Mouse (Mus musculus): Measurements from ENCODE around the gene Arhgap42. TPM values are rescaled to one million over a fixed set of nuclear protein-coding genes. Genes with fewer than 3 reads are reported as not detected.

Arhgap42 gene
- polyA plus RNA-seq, 1 experiment from 2014 or later, result 43.0 TPM

DNA sequence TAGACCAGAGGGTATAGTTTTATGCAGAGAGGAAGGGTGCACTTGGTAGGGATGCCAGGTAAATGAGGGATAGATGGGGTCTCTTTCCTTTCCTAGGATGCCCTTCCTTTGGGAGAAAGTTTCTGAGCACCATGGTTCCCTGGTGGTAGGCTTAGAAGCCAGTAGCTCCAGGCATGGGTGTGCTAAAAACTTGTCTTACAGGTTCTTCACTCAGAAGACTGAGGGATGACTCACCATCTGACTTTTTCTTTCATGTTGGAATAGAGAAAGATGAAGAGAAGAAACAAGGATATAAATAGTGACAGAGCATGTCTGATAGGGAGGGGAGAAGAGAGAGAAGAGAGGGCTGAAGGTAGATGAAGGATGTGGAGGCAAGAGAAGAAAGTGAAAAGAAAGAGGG lies 7.1 kb upstream of the Arhgap42 start:
- H3K27me3 ChIP-seq (ENCODE audit: control insufficient read depth, insufficient read depth, low read length), result no peaks in the 10 kb centered on the region
- H3K9me3 ChIP-seq (ENCODE audit: control insufficient read depth, low read length), result no peaks in the 10 kb centered on the region
- no peak overlapping the region for H3K27ac ChIP-seq (replicated peaks; ENCODE audit: low read depth, low read length)
- no peak overlapping the region for H3K9ac ChIP-seq (ENCODE audit: low read length)
- H3K4me2 ChIP-seq (ENCODE audit: low read depth, severe bottlenecking), result no peak overlapping the region
- no peak overlapping the region for H3K4me3 ChIP-seq (ENCODE audit: low read depth, low read length)
- DNase-seq (ENCODE audit: low spot score) (no peak), ATAC-seq (ENCODE audit: insufficient number of reproducible peaks, low FRiP score, low TSS enrichment, low read depth) (no peak)
- no peaks in the 10 kb centered on the region for H3K4me1 ChIP-seq (ENCODE audit: control insufficient read depth, insufficient read depth, low read length)
- no peaks in the 10 kb centered on the region for H3K36me3 ChIP-seq (ENCODE audit: control insufficient read depth, insufficient read depth, low read length)

DNA sequence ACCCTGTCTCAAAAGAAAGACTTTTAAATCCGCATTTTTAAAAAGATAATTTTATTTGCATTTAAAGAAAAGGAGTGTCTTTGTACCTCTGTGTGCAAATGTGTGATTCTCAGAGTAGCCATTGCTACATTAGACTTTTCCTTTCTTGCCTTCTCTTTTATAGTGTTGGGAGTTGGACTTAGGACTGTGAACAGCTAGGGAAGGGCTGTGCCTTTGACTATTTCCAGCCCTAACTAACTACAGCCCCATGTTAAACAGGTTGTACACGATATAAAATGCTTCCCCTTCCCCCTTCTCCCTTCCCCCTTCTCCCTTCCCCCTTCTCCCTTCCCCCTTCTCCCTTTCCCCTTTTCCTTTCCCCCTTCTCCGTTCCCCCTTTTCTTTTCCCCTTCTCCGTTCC lies 4.9 kb upstream of the Arhgap42 start:
- Histone ChIP-seq H3K4me2 (ENCODE audit: low read depth, severe bottlenecking) (no peak overlapping the region), H3K27me3 (ENCODE audit: control insufficient read depth, insufficient read depth, low read length) (no peaks in the 10 kb centered on the region), H3K4me1 (ENCODE audit: control insufficient read depth, insufficient read depth, low read length) (no peaks in the 10 kb centered on the region), H3K9me3 (ENCODE audit: control insufficient read depth, low read length) (no peaks in the 10 kb centered on the region), H3K27ac (replicated peaks; ENCODE audit: low read depth, low read length) (no peak overlapping the region), H3K9ac (ENCODE audit: low read length) (no peak overlapping the region), H3K4me3 (ENCODE audit: low read depth, low read length) (no peak overlapping the region), H3K36me3 (ENCODE audit: control insufficient read depth, insufficient read depth, low read length) (no peaks in the 10 kb centered on the region)
- WGBS, result 52% methylated on average over 4 of the region's 4 CpGs
- DNase-seq (ENCODE audit: low spot score), result no peak
- ATAC-seq (ENCODE audit: insufficient number of reproducible peaks, low FRiP score, low TSS enrichment, low read depth), result no peak

DNA sequence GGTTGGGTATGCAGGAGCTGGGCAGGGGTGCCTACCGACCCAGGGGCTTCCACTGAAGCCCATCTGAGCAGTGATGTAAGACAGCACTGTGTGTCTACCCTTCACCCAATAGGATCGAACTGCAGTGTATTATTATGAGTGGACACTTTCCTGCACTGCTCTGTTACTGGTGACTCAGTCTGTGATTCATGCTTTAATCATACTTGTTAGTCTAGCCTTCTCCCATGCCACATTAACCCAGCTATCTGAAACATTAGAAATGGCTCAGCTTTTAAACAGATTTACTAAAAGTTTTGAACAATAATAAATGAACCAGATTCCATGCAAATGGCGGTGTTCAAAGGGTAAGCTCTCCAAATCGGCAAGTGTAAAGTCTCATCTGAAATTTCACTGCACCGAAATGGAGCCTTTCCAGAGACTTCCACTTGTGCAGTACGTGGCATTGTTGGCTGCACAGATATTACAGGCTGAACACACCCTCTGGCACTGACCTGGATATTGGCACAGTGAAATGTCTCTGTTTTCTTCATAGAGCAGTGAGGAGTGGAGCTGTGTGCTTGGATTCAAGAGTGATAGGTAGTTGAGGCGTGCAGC lies 2.4 kb upstream of the Arhgap42 start:
- H3K4me3 ChIP-seq (ENCODE audit: low read depth, low read length), result no peak overlapping the region
- H3K9ac ChIP-seq (ENCODE audit: low read length), result no peak overlapping the region
- DNase-seq (ENCODE audit: low spot score) (no peak), ATAC-seq (ENCODE audit: insufficient number of reproducible peaks, low FRiP score, low TSS enrichment, low read depth) (no peak)
- no peaks in the 10 kb centered on the region for H3K9me3 ChIP-seq (ENCODE audit: control insufficient read depth, low read length)
- no peak overlapping the region for H3K27ac ChIP-seq (replicated peaks; ENCODE audit: low read depth, low read length)
- WGBS, result 84% methylated on average over 7 of the region's 7 CpGs
- H3K4me2 ChIP-seq (ENCODE audit: low read depth, severe bottlenecking), result no peak overlapping the region
- 0 out of 2 replicates have a peak, but pooled peaks cover 3% of the 10 kb centered on the region for H3K4me1 ChIP-seq (ENCODE audit: control insufficient read depth, insufficient read depth, low read length)
- no peaks in the 10 kb centered on the region for H3K36me3 ChIP-seq (ENCODE audit: control insufficient read depth, insufficient read depth, low read length)
- H3K27me3 ChIP-seq (ENCODE audit: control insufficient read depth, insufficient read depth, low read length), result no peaks in the 10 kb centered on the region

DNA sequence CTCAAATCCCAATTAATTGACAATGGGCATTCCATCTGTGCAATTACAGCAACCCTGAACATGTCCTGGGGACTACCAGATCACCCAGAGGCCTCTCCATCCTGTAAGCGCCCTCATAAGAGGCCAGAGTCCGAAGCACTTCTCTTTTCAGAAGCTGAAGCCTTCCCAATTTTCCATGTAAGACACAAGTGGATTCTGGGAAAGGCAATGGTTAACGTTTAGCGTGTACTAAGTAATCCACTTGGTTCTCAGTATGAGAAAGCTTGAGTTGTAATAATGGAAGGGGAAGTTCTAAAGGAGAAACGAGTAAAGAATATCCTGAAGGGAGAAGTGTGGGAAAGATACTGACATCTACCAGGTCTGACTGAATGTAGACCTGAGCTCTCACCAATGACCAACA lies 1.4 kb downstream of the Arhgap42 start:
- peak overlapping the region; percentile 27; the same call in 1 of the 2 replicates for H3K9ac ChIP-seq (ENCODE audit: low read length)
- H3K4me2 ChIP-seq (ENCODE audit: low read depth, severe bottlenecking), result peak overlapping the region; percentile 61
- no peaks in the 10 kb centered on the region for H3K27me3 ChIP-seq (ENCODE audit: control insufficient read depth, insufficient read depth, low read length)
- H3K9me3 ChIP-seq (ENCODE audit: control insufficient read depth, low read length), result no peaks in the 10 kb centered on the region
- WGBS, result 66% methylated on average over 5 of the region's 5 CpGs
- no peak overlapping the region for H3K27ac ChIP-seq (replicated peaks; ENCODE audit: low read depth, low read length)
- H3K4me3 ChIP-seq (ENCODE audit: low read depth, low read length), result peak overlapping the region; percentile 84
- no peak for DNase-seq (ENCODE audit: low spot score)
- H3K4me1 ChIP-seq (ENCODE audit: control insufficient read depth, insufficient read depth, low read length), result 0 out of 2 replicates have a peak, but pooled peaks cover 3% of the 10 kb centered on the region
- ATAC-seq (ENCODE audit: insufficient number of reproducible peaks, low FRiP score, low TSS enrichment, low read depth), result no peak
- H3K36me3 ChIP-seq (ENCODE audit: control insufficient read depth, insufficient read depth, low read length), result no peaks in the 10 kb centered on the region

DNA sequence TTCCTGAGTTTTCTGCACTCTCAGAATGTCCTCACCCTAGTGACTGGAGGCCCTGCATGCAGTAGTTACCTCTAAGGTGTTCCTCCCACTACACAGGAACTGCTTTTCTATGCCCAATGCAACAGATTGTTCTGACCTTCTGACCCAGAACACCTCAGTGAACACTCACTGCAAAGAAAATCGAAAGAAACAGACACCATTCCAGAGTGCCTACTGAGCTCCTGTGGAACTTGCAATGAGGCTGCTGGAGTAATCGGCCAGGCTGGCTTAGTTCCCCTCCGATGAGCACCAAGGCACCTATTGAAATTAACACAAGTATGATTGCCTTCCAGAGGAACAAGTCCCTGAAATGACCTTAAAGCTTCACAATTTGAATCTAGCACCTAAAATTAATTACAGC lies 9.2 kb downstream of the Arhgap42 start:
- no peak overlapping the region for H3K4me2 ChIP-seq (ENCODE audit: low read depth, severe bottlenecking)
- no peaks in the 10 kb centered on the region for H3K4me1 ChIP-seq (ENCODE audit: control insufficient read depth, insufficient read depth, low read length)
- H3K4me3 ChIP-seq (ENCODE audit: low read depth, low read length), result no peak overlapping the region
- DNase-seq (ENCODE audit: low spot score) (no peak), ATAC-seq (ENCODE audit: insufficient number of reproducible peaks, low FRiP score, low TSS enrichment, low read depth) (no peak)
- H3K27me3 ChIP-seq (ENCODE audit: control insufficient read depth, insufficient read depth, low read length), result no peaks in the 10 kb centered on the region
- no peak overlapping the region for H3K27ac ChIP-seq (replicated peaks; ENCODE audit: low read depth, low read length)
- H3K9me3 ChIP-seq (ENCODE audit: control insufficient read depth, low read length), result no peaks in the 10 kb centered on the region
- H3K9ac ChIP-seq (ENCODE audit: low read length), result no peak overlapping the region
- no peaks in the 10 kb centered on the region for H3K36me3 ChIP-seq (ENCODE audit: control insufficient read depth, insufficient read depth, low read length)
- WGBS, result 70% methylated on average over 3 of the region's 3 CpGs

DNA sequence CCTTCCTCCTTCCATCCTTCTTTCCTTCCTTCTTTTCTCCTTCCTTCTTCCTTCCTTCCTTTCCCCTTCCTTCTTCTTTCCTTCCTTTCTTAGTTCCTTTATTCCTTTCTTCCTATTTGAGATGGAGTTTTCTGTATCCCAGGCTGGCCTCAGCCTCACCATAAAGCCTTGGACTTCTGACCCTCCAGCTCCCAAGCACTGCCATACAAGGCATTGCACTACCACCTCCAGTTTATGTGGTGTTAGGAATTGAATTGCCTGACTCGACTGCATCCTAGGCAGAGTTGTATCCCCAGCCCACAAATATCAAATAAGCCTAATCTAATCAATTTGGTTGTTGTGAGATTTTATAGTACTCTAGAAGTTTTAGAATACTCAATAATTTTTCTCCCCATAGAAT lies 14.1 kb downstream of the Arhgap42 start:
- Histone ChIP-seq H3K4me2 (ENCODE audit: low read depth, severe bottlenecking) (no peak overlapping the region), H3K36me3 (ENCODE audit: control insufficient read depth, insufficient read depth, low read length) (no peaks in the 10 kb centered on the region), H3K9me3 (ENCODE audit: control insufficient read depth, low read length) (no peaks in the 10 kb centered on the region), H3K27ac (replicated peaks; ENCODE audit: low read depth, low read length) (no peak overlapping the region), H3K27me3 (ENCODE audit: control insufficient read depth, insufficient read depth, low read length) (no peaks in the 10 kb centered on the region), H3K9ac (ENCODE audit: low read length) (no peak overlapping the region), H3K4me1 (ENCODE audit: control insufficient read depth, insufficient read depth, low read length) (peaks cover 5% of the 10 kb centered on the region; the same call in 1 of the 2 replicates), H3K4me3 (ENCODE audit: low read depth, low read length) (no peak overlapping the region)
- ATAC-seq (ENCODE audit: insufficient number of reproducible peaks, low FRiP score, low TSS enrichment, low read depth), result no peak
- DNase-seq (ENCODE audit: low spot score), result no peak
- 66% methylated on average over 1 of the region's 1 CpGs for WGBS

DNA sequence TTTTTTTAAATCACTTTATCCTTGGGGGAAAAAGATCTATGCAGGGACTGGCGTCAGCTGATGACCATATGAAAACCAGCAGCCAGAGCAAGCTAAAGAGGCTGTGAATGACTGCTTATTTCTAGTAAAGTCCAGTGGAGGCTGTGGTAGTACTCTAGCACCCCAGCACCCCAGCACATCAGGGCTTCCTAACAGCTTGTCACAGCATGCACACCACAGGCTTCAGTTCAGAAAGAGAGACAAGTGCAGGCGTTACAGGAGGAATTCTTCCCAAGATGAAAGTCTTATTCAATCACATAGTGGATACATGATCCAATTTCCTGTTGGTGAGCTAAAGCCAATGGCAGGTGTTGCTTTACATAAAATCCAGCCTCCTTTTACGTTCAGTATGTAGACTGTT lies 15.5 kb downstream of the Arhgap42 start:
- no peak overlapping the region for H3K4me2 ChIP-seq (ENCODE audit: low read depth, severe bottlenecking)
- ATAC-seq (ENCODE audit: insufficient number of reproducible peaks, low FRiP score, low TSS enrichment, low read depth), result no peak
- H3K36me3 ChIP-seq (ENCODE audit: control insufficient read depth, insufficient read depth, low read length), result no peaks in the 10 kb centered on the region
- H3K27ac ChIP-seq (replicated peaks; ENCODE audit: low read depth, low read length), result no peak overlapping the region
- H3K4me3 ChIP-seq (ENCODE audit: low read depth, low read length), result no peak overlapping the region
- H3K27me3 ChIP-seq (ENCODE audit: control insufficient read depth, insufficient read depth, low read length), result no peaks in the 10 kb centered on the region
- no peak overlapping the region for H3K9ac ChIP-seq (ENCODE audit: low read length)
- peaks cover 5% of the 10 kb centered on the region; the same call in 1 of the 2 replicates for H3K4me1 ChIP-seq (ENCODE audit: control insufficient read depth, insufficient read depth, low read length)
- H3K9me3 ChIP-seq (ENCODE audit: control insufficient read depth, low read length), result no peaks in the 10 kb centered on the region
- WGBS, result 40% methylated on average over 3 of the region's 3 CpGs
- DNase-seq (ENCODE audit: low spot score), result no peak

DNA sequence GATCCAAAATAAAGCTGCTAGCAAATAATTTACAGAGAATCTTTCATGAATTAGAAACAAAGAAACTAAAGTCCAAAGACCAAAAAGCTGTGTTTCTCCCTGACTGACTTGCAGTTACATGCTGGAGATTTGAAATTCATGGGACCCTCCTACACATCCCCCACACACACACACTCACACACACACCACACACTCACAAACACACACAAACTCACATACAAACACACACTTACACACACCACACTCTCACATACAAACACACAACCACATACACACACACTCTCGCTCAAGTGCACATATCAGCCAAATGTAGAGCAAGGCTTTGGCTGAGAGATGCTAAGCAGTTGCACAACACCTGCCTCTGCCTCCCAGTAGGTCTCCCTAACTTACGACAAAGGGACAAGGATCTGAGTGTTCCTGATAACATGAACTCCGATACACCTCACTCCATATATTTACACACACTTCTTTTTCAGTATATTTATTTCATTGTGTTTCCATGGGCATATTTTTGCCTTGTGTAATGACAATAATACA lies 16.9 kb downstream of the Arhgap42 start:
- DNase-seq (ENCODE audit: low spot score), result no peak
- 86% methylated on average over 3 of the region's 3 CpGs for WGBS
- ATAC-seq (ENCODE audit: insufficient number of reproducible peaks, low FRiP score, low TSS enrichment, low read depth), result no peak

DNA sequence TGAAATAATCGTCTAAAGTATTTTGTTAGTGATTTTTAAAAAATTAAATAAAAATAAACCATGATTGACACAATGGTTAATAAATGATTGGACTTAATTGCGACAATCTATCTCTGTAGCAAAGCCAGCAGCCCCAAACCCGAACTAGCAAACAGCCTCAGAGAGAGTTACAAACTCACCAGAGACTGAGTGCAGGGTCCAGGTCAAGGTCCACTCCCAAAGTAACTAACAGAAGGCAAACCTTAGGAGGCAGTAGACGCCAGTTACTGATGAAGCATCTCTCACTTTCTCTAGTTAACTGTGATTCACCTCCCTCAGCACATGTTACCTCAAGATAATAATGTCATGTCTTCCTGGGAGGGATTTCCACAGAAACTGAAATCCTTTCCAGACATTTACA lies 17.7 kb downstream of the Arhgap42 start:
- WGBS, result 78% methylated on average over 4 of the region's 4 CpGs
- H3K27ac ChIP-seq (replicated peaks; ENCODE audit: low read depth, low read length), result no peak overlapping the region
- H3K36me3 ChIP-seq (ENCODE audit: control insufficient read depth, insufficient read depth, low read length), result no peaks in the 10 kb centered on the region
- no peak overlapping the region for H3K9ac ChIP-seq (ENCODE audit: low read length)
- H3K9me3 ChIP-seq (ENCODE audit: control insufficient read depth, low read length), result no peaks in the 10 kb centered on the region
- DNase-seq (ENCODE audit: low spot score) (no peak), ATAC-seq (ENCODE audit: insufficient number of reproducible peaks, low FRiP score, low TSS enrichment, low read depth) (no peak)
- H3K4me1 ChIP-seq (ENCODE audit: control insufficient read depth, insufficient read depth, low read length), result peaks cover 5% of the 10 kb centered on the region; the same call in 1 of the 2 replicates
- no peaks in the 10 kb centered on the region for H3K27me3 ChIP-seq (ENCODE audit: control insufficient read depth, insufficient read depth, low read length)
- no peak overlapping the region for H3K4me2 ChIP-seq (ENCODE audit: low read depth, severe bottlenecking)
- no peak overlapping the region for H3K4me3 ChIP-seq (ENCODE audit: low read depth, low read length)

More for the DNA sequence above, 16.9 kb downstream of the Arhgap42 start:
- H3K4me3 ChIP-seq (ENCODE audit: low read depth, low read length), result no peak overlapping the region
- H3K27ac ChIP-seq (replicated peaks; ENCODE audit: low read depth, low read length), result no peak overlapping the region
- H3K4me2 ChIP-seq (ENCODE audit: low read depth, severe bottlenecking), result no peak overlapping the region
- no peak overlapping the region for H3K9ac ChIP-seq (ENCODE audit: low read length)
- H3K27me3 ChIP-seq (ENCODE audit: control insufficient read depth, insufficient read depth, low read length), result no peaks in the 10 kb centered on the region
- no peaks in the 10 kb centered on the region for H3K36me3 ChIP-seq (ENCODE audit: control insufficient read depth, insufficient read depth, low read length)
- no peaks in the 10 kb centered on the region for H3K9me3 ChIP-seq (ENCODE audit: control insufficient read depth, low read length)
- peaks cover 5% of the 10 kb centered on the region; the same call in 1 of the 2 replicates for H3K4me1 ChIP-seq (ENCODE audit: control insufficient read depth, insufficient read depth, low read length)
